Mouse (Mus musculus): Measurements from ENCODE around the gene Nasp.

Gene Nasp

DNA sequence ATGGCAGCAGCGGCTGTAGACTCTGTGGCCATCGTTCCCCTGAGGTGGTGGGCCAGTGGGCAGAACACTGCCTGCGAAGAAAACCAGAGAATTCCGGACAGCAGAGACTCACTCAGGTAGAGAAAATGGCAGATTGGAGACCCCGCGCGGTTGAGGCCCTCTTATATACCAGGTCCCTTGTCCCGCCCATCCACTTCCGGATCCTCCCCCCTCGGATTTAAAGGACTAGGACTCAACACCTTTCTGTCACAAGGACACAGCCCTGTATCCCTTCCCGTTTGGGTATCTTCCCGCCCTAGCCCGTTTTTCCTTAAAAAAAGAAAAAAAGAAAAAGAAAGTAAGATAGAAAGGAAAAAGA is 403 bp downstream of the Nasp start:
- DNase-seq, result peak; percentile 84

DNA sequence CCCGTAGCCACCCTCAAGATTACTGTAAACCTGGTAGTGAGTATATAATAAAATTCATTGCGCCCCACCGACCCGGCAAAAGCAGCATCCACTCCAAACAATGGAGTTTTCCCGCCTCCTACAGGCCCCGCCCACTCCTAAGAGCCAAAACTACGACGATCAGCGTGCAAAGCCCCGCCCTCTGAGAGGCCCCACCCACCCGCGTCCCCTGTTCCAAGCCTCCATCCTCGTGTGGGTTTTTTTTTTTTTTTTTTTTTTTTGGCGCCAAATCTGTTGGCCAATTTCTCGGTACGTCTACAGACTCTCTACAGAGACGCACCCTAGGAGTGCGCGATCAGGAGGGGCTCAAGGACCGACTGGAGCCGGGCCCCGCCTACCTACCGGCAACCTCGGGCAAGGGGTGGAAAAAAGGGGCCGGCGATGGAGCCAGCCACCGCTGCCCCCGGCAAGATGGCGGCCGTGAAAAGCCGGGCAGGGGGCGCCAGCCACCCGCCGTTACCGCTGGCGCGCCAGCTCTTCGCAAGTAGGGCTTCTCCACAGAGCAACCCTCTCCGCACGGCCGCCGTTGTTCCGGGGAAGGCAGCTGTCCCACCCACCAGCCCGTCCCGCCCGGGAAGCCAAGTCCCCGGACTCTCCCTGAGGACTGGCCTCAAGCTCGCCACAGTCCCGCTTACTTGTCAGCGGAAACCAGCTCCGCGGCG is 933 bp downstream of the Nasp start:
- peak; percentile 73 for DNase-seq

DNA sequence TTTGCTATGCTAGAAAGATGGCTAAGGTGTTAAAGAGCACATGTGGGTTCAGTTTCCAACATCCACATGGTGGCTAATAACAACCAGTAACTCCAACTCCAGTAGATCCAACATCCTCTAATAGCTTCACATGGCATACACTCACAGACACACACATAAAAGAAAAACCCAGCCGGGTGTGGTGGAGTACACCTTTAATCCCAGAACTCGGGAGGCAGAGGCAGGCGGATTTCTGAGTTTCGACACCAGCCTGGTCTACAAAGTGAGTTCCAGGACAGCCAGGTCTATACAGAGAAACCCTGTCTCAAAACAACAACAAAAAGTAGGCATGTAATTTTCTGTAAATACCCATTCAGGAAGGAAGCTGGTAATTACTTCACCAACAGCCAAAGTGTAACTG is 2.9 kb downstream of the Nasp start:
- DNase-seq, result no peak

DNA sequence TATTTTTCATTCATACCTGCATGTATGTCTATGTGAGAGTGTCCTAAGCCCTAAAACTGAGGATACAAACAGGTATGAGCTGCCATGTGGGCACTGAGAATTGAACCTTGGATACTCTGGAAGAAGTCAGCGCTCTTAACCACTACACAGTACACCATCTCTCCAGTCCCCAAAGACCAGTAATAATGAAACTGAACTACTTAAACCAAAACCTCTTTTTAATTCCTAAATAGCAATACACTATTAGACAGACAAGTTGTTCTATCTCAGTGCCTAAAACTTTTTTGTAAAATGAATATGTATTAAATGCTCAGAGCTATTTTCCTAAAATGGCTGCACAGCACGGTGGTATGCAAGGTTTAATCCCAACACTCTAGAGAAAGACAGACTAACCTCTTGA is 12.5 kb downstream of the Nasp start:
- no peak for DNase-seq

DNA sequence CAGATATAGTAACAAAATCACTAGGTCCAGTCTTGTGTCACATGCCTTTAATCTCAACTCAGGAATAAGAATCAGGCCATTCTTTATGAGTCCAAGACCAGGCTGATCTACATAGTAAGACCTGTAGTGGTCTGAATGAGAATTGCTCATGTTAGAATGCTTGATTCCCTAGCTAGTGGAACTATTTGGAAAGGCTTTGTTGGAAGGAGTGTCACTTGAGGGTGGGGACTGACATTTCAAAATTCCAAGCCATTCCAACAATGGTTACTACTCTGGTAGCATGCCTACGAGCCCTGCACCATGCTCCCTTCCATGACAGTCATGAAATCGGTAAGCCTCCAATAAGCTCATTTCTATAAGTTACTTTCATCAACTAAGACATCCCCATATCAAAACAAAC is 15.1 kb downstream of the Nasp start:
- DNase-seq, result no peak

DNA sequence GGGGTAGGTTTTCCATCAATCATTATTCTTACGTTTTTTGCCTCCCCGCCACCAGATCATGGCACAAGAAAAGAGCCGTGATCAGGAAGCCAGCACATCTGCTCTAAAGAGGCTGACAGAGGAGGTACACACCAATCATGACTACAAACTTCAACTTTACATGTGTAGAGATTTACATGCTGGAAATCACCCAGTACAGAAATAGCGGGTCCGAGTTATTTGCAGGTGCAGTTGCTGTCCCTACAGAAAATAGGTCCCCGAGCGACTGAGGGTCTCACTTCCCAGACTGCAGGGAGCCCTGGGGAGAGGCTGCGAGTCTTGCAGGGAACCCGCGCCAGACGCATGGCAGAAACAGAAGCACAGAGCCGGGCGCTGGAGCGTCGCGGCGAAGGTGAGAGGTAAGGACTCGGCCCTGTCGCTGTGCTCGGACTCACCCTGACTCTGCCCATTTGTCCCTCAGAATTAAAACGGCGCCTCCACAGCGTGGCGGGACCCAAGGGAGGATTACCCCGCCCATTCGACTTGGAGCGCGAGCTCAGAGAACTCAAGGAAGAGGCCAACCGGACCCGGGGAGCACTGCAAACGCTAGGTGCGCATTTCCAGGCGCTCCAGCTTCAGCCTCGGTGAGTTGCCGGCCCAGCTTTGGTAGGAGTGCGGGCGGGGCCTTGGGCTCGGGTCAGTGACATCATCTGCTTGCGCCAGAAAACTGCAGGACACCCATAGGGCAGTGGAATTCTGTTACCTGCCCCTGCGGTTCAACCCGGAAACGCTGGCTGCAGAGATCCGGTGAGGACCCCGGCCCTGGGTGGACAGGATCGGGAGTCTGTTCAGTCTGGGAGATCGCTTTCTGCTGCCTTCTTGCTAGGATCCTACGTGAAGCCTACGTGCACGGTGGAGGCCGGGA is 30.5 kb downstream of the Nasp start:
- DNase-seq, result peak; percentile 79

DNA sequence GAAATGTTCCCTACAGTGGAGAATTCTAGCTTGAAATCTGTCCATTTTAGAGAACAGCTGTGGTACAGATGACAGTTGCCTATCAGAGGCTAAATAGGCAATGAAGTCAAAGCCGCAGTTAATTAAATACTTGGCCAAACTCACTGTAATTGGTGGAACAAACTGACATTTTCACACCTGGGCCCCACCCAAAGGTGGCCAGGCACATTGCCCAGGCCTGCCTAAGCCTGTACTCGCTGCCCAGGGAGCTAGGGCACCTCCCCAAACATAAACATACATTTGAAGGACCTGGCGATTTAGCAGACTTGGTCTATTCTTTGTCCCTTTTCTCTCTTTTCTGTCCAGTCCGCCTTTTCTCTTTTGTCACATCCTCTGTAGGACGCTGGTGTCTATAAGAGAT is 31.4 kb downstream of the Nasp start, which contains the start of gene Ccdc17:
Ccdc17 (plus strand) TSS at position 276 of the 400 bp plus-strand sequence.
- DNase-seq, result no peak

DNA sequence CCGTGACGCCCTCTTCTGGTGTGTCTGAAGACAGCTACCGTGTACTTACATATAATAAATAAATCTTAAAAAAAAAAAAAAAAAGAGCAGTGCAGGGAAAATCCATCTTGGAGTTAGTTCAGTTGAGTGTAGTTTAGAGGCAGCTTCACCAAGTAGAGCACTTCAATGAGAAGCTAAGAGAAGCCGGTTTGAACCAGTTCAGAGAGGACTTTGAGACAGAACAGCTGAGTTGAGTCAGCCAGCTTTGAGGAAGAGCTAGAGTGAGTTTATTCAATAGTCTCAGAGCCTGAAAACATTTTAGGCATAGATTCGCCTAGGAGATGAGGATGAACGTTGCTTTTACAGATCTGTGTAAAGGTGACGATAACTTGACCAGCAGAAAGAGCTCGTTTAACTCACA is 31.9 kb downstream of the Nasp start:
- no peak for DNase-seq

DNA sequence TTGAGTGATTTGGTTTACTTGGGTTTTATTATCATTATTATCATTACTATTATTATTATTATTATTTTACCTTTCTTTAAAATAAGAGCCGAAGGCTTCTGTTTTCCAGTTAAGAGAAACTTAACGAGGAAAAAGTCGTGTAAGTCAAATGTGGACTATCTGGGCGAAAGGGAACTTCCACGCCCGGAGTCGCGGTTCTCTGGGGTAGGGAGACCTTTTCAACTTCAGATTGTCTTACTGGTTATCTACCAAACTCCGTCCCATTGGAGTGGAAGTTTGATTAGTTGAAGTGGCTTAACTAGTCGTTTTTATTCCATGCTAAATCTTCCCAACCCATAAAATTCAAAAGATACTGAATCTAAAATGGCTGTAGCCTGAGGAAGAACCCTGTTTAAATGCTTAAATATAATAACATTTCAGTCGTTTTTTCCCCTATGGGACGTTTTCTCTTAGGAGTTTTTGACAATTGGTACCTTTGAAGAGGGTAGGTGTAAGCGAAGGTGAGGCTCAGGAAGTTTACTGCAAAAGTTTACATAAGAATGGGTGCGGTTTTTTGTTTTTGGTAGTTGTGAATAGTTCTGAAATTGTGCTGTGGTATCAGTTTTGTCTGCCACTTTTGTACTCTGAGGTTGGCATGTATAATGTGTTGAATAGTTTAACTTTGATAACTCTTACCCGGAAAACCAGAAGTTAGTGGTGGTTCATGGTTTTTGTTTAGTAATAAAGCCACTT is 69.4 kb downstream of the Nasp start:
- no peak for DNase-seq

DNA sequence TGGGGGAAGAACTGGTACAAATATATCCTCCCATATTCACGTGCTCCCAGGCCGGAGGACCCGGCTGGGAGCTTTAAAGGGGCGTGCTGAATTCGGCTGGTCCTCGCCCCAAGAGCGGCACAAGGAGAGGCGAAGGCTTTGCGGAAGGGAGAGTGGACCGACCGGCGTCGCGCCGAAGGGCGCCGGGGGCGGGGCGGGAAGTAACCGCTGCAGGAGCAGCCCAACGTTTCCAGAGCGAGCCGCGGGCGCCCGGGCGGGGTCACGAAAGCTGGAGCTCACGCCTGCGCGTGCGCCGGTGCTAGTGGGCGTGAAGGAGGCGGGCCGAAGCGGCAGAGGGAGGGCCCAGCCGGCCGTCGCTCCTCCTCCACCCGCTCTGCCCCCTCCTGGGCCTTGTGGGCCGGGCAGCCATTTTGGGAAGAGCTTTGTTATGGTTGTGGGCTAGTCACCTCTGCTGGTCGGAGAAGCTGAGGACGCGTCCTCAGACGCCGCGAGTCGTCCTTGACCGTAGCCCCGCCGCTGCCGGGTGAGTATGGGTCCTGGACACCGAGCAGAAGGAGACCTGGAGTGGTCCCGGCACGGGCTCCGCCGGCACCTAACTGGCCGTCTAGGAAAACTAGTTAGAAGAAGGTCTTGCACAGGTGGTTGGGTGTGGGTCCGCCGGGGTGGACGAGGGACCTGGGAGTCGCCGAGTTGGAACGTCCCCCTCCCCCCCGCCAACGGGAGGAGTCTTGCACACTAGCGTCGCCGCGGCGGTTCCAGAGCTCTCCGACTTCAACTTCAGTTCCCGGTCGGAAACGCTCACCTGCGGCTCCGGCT is 70.2 kb downstream of the Nasp start, which contains the start of gene Gpbp1l1:
Gpbp1l1 (plus strand) TSS at position 353 of the 816 bp plus-strand sequence.
- DNase-seq, result peak; percentile 96

DNA sequence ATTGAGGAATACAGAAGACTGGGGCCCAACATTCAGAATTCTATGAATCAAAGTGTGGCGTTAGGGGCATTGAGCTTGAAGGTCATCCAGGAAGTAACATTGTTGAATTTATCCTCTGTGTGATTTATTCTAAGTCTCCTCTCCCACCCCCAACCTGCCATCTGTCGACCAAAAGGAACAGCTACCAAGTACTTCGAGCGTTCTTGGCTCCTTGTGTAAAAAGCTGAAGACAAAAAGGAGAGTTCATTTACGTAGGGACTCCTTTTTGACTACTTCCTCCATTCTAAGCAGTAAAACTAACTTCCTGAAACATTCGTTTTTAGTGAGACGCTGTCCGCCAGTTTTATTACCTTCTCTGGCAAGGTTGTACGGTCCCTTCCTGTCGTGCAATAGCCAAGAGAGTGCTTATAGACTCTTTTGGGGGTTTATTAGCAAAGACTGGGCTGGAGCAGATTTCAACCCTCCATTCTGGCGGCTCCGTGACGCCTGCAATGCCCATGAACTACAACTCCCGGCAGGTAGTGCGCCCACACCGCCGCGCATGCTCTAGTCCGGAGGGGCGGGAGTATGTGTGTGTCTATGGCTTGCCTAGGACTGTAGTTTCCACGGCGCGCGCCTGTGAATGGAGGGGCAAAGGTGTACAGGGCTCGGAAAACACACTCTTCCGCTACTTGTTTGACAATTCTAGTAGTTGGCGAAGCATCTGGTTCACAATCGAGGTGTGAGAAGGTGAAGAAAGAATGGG is 71.0 kb downstream of the Nasp start:
- peak; percentile 91 for DNase-seq

DNA sequence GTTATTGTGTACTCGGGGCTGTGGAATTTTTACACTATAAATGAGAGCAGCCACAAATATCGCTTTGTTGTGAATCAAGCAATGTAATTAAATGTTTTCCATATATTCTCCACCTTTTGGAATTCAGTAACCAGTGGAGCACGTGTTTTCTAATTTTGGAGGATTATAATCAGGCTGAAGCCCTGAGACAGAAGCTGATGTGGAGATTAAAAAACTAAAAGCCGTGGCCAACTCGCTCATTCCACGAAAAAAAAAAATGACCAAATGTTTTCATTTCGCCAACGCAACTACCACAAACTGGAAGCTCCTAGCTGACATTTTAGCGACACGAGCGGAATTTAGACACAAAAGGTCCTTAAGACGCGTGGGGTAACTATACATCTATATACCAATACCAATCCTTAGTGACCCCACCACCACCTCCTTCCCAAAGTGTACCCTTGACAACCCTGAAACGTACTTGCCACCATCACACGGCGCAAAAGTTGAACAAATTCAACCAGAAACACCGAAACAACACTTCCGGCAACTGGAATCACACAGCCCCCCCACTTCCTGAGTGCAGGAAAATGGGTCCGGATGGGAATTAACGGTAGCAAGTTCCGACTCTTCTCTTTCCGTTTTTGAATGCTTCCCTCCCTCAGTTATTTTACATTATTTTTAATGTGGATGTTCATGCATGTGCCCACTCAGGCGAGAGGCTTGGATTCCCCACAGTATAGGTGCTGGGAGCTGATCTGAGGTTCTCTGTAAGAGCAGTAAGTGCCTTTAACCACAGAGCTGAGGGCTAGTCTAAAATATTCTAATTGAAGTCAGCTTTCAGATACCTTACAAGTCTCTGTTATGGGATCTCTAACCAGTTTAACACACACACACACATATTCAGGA is 72.1 kb downstream of the Nasp start, which contains the start of gene Tmem69:
Tmem69 (minus strand) TSS at position 524 of the 888 bp plus-strand sequence.
- DNase-seq, result peak; percentile 72

DNA sequence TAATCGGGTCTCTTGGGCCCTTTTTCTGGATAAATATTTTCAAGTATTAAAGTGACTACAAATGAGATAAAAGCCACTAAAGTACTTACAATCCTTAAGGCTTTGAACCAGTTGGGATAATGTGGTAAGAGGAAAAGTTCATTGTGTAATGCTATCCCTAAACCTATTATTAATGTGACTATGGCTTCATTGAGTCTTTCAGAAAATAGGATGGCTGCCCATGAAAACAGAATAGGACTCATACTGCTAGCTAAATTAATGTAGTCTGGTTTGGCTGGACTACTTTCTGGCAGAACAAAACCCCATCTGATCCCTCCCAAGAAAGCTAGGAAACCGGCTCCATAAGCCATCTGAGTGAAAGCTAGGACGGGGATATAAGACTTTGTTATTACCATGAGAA is 74.7 kb downstream of the Nasp start:
- no peak for DNase-seq

Measured in right cerebral cortex, postnatal 4 days (tissue).